Mouse (Mus musculus) liver, postnatal 0 days (tissue): Measurements from ENCODE around the gene Scn3a. TPM values are rescaled to one million over a fixed set of nuclear protein-coding genes. Genes with fewer than 3 reads are reported as not detected.

Experiments
- ATAC-seq: fragments of 200-750 bp; cut with Nextera tagmentation; 2 replicates; pipeline ENCODE4 v1.8.0; 2017; ENCODE audit warnings: mild to moderate bottlenecking, moderate library complexity
- DNase-seq: peaks from one replicate; pipeline ENCODE4 v3.0.0-alpha.2; 2016
- H3K27ac ChIP-seq: fragments of 300-500 bp; sonication (generic); 2 replicates; pipeline ENCODE4 v1.5.1; 2014; ENCODE audit warnings: antibody characterized with exemption, moderate library complexity, mild to moderate bottlenecking, low read depth
- H3K27me3 ChIP-seq: fragments of 300-500 bp; sonication (generic); 2 replicates; pipeline ENCODE4 v1.6.1; 2014; ENCODE audit warnings: low read length, control low read depth, mixed read lengths; ENCODE audit not compliant: insufficient read depth
- H3K36me3 ChIP-seq: fragments of 300-500 bp; sonication (generic); replicated peaks from 2 replicates; pipeline ENCODE4 v1.6.1; 2014; ENCODE audit warnings: mild to moderate bottlenecking, control low read depth, low read length, moderate library complexity, mixed read lengths; ENCODE audit not compliant: insufficient read depth
- H3K4me1 ChIP-seq: fragments of 300-500 bp; sonication (generic); 2 replicates; pipeline ENCODE4 v1.6.1; 2014; ENCODE audit warnings: antibody characterized with exemption, mild to moderate bottlenecking, control low read depth; ENCODE audit not compliant: insufficient read depth
- H3K4me2 ChIP-seq: fragments of 300-500 bp; sonication (generic); 2 replicates; pipeline ENCODE4 v1.6.1; 2014; ENCODE audit warnings: low read depth, mild to moderate bottlenecking, low read length, moderate library complexity, mixed read lengths
- H3K4me3 ChIP-seq: fragments of 300-500 bp; sonication (generic); 2 replicates; pipeline ENCODE4 v1.5.1; 2014; ENCODE audit warnings: low read depth, low read length
- H3K9ac ChIP-seq: fragments of 300-500 bp; sonication (generic); replicated peaks from 2 replicates; pipeline ENCODE4 v1.6.1; 2014; ENCODE audit warnings: mild to moderate bottlenecking, moderate library complexity
- H3K9me3 ChIP-seq: fragments of 300-500 bp; sonication (generic); 2 replicates; pipeline ENCODE4 v1.6.1; 2016; ENCODE audit warnings: mild to moderate bottlenecking, control low read depth, low read length, mixed read lengths
- CTCF ChIP-seq: sonication (generic); IDR thresholded peaks from 2 replicates; pipeline ENCODE4 v1.5.1; 2016; ENCODE audit warnings: antibody characterized with exemption, low read depth
- EP300 ChIP-seq: IDR thresholded peaks from 2 replicates; pipeline ENCODE4 v1.6.1; 2016; ENCODE audit warnings: antibody characterized with exemption, low read depth, mild to moderate bottlenecking
- WGBS: fragments of 180-500 bp; shearing (Covaris S2); extraction: QIAGEN DNeasy Blood & Tissue Kit; methylation state at CpG from one replicate; pipeline ENCODE4 v1.1.7; 2014; ENCODE audit not compliant: insufficient replicate concordance; 5-methylcytosine and 5-hydroxymethylcytosine counted together
- polyA plus RNA-seq: library from polyadenylated mRNA; unstranded; fragments of >200 nt; fragmentation: Nextera tagmentation; extraction: Ambion mirVana; gene quantifications from 2 replicates; pipeline ENCODE4 v1.2.1, GENCODE M21; 2015

Gene Scn3a
- polyA plus RNA-seq, 1 experiment from 2014 or later, result 0.12 TPM

DNA sequence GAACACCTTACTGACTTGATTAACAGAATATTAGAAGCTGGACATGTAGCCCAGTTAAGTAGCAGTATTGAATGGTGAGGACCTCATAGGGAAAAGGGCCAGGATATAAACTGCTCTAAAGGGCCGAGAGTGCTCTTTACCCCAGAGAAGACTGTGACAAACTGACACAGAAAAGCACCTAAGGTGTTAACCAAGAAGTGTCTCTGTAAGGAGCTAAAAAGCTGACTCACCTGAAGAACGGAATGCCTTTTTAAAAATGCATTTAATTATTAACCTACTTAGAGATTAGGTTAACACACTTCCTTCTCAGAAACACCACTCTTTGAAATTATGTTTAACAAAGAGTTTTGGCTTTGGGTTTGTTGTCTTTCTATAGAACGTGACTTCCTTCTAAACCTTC is 9.7 kb downstream of the Scn3a start:
- Histone ChIP-seq H3K4me3 (no peak overlapping the region), H3K9ac (no peak overlapping the region), H3K36me3 (no peaks in the 10 kb centered on the region), H3K4me1 (peaks cover 4% of the 10 kb centered on the region; the same call in 1 of the 2 replicates), H3K9me3 (no peaks in the 10 kb centered on the region), H3K27me3 (no peaks in the 10 kb centered on the region), H3K27ac (no peak overlapping the region), H3K4me2 (no peak overlapping the region)
- TF ChIP-seq CTCF (no peak), EP300 (no peak)
- ATAC-seq, result no peak
- 51% methylated on average over 3 of the region's 3 CpGs for WGBS
- no peak for DNase-seq

DNA sequence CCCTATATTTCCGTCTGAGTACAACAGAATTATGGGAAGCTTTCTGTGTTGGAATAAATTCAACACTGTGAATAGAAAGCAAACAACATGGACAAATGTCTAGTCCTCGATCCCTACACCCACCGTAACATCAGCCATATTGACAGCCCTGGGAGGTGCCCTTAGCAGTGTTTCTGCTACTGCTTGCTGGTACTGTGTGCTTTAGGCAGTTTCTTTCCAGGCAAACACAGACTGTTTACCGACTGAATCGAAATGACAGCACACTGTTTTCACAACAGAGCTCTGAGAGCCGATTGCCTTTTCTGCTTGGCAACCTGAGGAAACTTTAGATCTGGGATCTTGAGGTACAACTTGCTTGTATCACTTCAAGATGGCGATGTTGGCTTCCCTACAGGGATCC is 12.8 kb downstream of the Scn3a start:
- no peak overlapping the region for H3K4me3 ChIP-seq
- no peaks in the 10 kb centered on the region for H3K9me3 ChIP-seq
- no peaks in the 10 kb centered on the region for H3K36me3 ChIP-seq
- DNase-seq (peak; percentile 29), ATAC-seq (peak; percentile 84)
- 57% methylated on average over 7 of the region's 7 CpGs for WGBS
- H3K9ac ChIP-seq, result no peak overlapping the region
- H3K27me3 ChIP-seq, result no peaks in the 10 kb centered on the region
- no peak for TF ChIP-seq CTCF
- TF ChIP-seq EP300, result no peak
- peak overlapping the region; percentile 89 for H3K27ac ChIP-seq
- H3K4me1 ChIP-seq, result peaks cover 7% of the 10 kb centered on the region; the same call in 1 of the 2 replicates
- peak overlapping the region; percentile 52 for H3K4me2 ChIP-seq

- no peaks in the 10 kb centered on the region for H3K9me3 ChIP-seq
- ATAC-seq, result peak; percentile 66
- peak overlapping the region; percentile 52 for H3K4me2 ChIP-seq
- H3K27me3 ChIP-seq, result no peaks in the 10 kb centered on the region
- WGBS, result 63% methylated on average over 3 of the region's 3 CpGs
- peak overlapping the region; percentile 89 for H3K27ac ChIP-seq
- DNase-seq, result peak; percentile 57
- peaks cover 9% of the 10 kb centered on the region; the same call in 1 of the 2 replicates for H3K4me1 ChIP-seq
- no peak for TF ChIP-seq CTCF
- TF ChIP-seq EP300, result no peak
- H3K9ac ChIP-seq, result 0 out of 2 replicates have a peak overlapping the region, but pooled peaks have one; percentile 11
- no peaks in the 10 kb centered on the region for H3K36me3 ChIP-seq
- H3K4me3 ChIP-seq, result no peak overlapping the region
Measured at GRCm38 (mm10) chr2:65553473-65553872, 14.0 kb downstream of the Scn3a start.

GRCm38 (mm10) chr2:65552727-65553126 is 14.7 kb downstream of the Scn3a start:
- H3K4me3 ChIP-seq, result no peak overlapping the region
- 60% methylated on average over 3 of the region's 3 CpGs for WGBS
- H3K36me3 ChIP-seq, result no peaks in the 10 kb centered on the region
- DNase-seq (no peak), ATAC-seq (no peak)
- H3K4me1 ChIP-seq, result peaks cover 9% of the 10 kb centered on the region; the same call in 1 of the 2 replicates
- no peak overlapping the region for H3K4me2 ChIP-seq
- H3K9me3 ChIP-seq, result no peaks in the 10 kb centered on the region
- H3K27me3 ChIP-seq, result no peaks in the 10 kb centered on the region
- TF ChIP-seq CTCF (no peak), EP300 (no peak)
- H3K9ac ChIP-seq, result no peak overlapping the region
- peak overlapping the region; percentile 89 for H3K27ac ChIP-seq

GRCm38 (mm10) chr2:65552222-65552621 is 15.2 kb downstream of the Scn3a start:
- H3K36me3 ChIP-seq, result no peaks in the 10 kb centered on the region
- WGBS, result 66% methylated on average over 5 of the region's 5 CpGs
- no peak overlapping the region for H3K4me2 ChIP-seq
- peaks cover 9% of the 10 kb centered on the region; the same call in 1 of the 2 replicates for H3K4me1 ChIP-seq
- no peak for TF ChIP-seq CTCF
- TF ChIP-seq EP300, result no peak
- DNase-seq (no peak), ATAC-seq (no peak)
- no peaks in the 10 kb centered on the region for H3K9me3 ChIP-seq
- no peak overlapping the region for H3K9ac ChIP-seq
- no peak overlapping the region for H3K4me3 ChIP-seq
- peak overlapping the region; percentile 89 for H3K27ac ChIP-seq
- no peaks in the 10 kb centered on the region for H3K27me3 ChIP-seq

DNA sequence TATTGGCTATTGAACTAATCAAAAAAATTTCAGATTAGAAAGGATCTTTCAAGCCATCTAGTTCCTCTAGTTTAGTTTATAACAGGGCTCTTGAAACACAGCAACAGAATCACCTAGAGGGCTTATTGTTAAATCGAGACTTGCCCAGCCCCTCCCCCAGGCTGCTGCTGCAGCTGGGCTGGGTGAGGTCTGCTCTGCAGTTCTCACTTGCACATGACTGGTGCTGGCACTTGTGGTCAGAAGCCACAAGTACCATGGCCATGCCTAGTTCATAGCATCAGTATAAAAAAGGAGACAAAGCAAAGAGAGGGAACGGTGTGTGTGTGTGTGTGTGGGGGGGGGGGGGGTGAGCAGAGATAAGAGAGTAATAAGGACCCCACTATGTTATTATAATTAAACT is 15.7 kb downstream of the Scn3a start:
- Histone ChIP-seq H3K9me3 (no peaks in the 10 kb centered on the region), H3K27ac (no peak overlapping the region), H3K4me2 (no peak overlapping the region), H3K4me1 (peaks cover 9% of the 10 kb centered on the region; the same call in 1 of the 2 replicates), H3K4me3 (no peak overlapping the region), H3K36me3 (no peaks in the 10 kb centered on the region), H3K9ac (no peak overlapping the region), H3K27me3 (no peaks in the 10 kb centered on the region)
- no peak for DNase-seq
- 20% methylated on average over 2 of the region's 2 CpGs for WGBS
- TF ChIP-seq CTCF (no peak), EP300 (no peak)
- ATAC-seq, result no peak

- Histone ChIP-seq H3K4me1 (peaks cover 7% of the 10 kb centered on the region; the same call in 1 of the 2 replicates), H3K36me3 (no peaks in the 10 kb centered on the region), H3K4me3 (no peak overlapping the region), H3K9ac (no peak overlapping the region), H3K27ac (no peak overlapping the region), H3K27me3 (no peaks in the 10 kb centered on the region), H3K9me3 (no peaks in the 10 kb centered on the region), H3K4me2 (no peak overlapping the region)
- no peak for TF ChIP-seq EP300
- no peak for TF ChIP-seq CTCF
- DNase-seq (no peak), ATAC-seq (no peak)
- WGBS, result 68% methylated on average over 3 of the region's 3 CpGs
Measured at GRCm38 (mm10) chr2:65550564-65550963, 16.9 kb downstream of the Scn3a start.
